Mouse (Mus musculus): ENCODE measurements around the gene Ldhd. TPM values are rescaled to one million over a fixed set of nuclear protein-coding genes. Genes with fewer than 3 reads are reported as not detected.
"Not testable (repeated sequence)": the region's sequence is repeated elsewhere in the genome, so short reads cannot be mapped to it uniquely, and the experiment has no call there.

Gene Ldhd
- polyA plus RNA-seq, 1 experiment from 2014 or later, result 0.85 TPM

DNA sequence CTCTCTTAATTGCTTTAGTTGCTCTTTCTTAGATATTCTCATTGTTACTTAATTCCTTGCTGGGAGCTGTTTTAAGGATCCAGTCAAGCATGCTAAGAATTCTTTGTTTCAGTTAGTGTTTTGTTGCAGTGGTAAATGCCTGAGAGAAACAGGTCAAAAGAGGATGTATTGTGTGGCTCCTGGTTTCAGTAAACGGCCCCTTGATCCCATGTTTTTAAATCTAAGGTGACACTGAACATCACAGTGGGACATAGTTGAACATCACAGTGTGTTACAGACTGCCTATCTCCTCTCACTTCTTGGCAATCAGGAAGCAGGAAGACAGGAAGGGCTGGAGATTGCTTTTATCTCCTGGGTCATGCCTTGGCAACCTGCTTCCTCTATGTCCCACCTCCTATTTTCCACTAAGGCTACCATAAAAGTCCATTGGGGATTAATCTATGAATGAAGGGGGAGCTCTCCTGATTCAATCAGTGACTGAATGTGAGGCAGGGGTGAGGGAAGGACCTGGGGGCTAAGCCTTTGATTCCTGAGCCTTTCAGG lies 27.2 kb upstream of the Ldhd start:
- H3K9ac ChIP-seq (ENCODE audit: low read length), result no peak overlapping the region
- H3K9me3 ChIP-seq (ENCODE audit: control insufficient read depth, low read length), result no peaks in the 10 kb centered on the region
- no peaks in the 10 kb centered on the region for H3K27me3 ChIP-seq (ENCODE audit: control insufficient read depth, insufficient read depth, low read length)
- H3K4me1 ChIP-seq (ENCODE audit: control insufficient read depth in 2 of 2, insufficient read depth in 2 of 2, low read length in 2 of 2), result peaks cover 2 to 9% of the 10 kb centered on the region in 2 experiments; a peak in 3 of 4 replicates
- peak overlapping the region in 1 of 2 experiments; percentile 34; a peak in 2 of 4 replicates for H3K27ac ChIP-seq (replicated peaks in 1 of 2; ENCODE audit: control insufficient read depth in 1 of 2, insufficient read depth in 1 of 2, low read depth in 2 of 2, low read length in 2 of 2)
- 42% methylated on average over 1 of the region's 1 CpGs for WGBS
- no peak overlapping the region for H3K4me3 ChIP-seq (ENCODE audit: control insufficient read depth in 1 of 2, insufficient read depth in 1 of 2, low read depth in 1 of 2, low read length in 2 of 2)
- H3K36me3 ChIP-seq (ENCODE audit: control insufficient read depth, insufficient read depth, low read length), result peaks cover 21% of the 10 kb centered on the region
- H3K4me2 ChIP-seq (ENCODE audit: low read length), result no peak overlapping the region
- no peak for ATAC-seq (ENCODE audit: insufficient number of reproducible peaks, insufficient read depth, low FRiP score, low read depth)

DNA sequence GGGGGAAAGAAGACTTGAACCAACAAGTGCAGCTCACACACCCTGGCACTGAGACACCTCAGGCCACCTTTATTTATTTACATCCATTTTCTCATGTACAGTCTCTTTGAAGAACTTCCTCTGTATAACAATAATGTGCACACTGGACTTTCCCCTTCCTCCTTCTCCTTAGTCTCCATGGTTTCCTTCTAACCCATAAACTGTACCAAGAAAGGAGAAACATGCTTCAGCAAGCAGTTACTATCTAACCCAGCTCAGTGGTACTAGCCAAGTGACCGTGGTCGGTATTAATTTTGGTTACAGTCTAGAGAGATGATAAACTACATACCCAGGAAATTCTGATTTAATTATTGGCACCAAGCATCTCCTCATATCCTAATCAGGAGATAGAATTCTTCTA lies 23.4 kb upstream of the Ldhd start:
- Histone ChIP-seq H3K4me1 (ENCODE audit: control insufficient read depth in 2 of 2, insufficient read depth in 2 of 2, low read length in 2 of 2) (peaks cover 2 to 5% of the 10 kb centered on the region in 2 experiments; a peak in 3 of 4 replicates), H3K4me2 (ENCODE audit: low read length) (no peak overlapping the region), H3K27me3 (ENCODE audit: control insufficient read depth, insufficient read depth, low read length) (no peaks in the 10 kb centered on the region), H3K27ac (replicated peaks in 1 of 2; ENCODE audit: control insufficient read depth in 1 of 2, insufficient read depth in 1 of 2, low read depth in 2 of 2, low read length in 2 of 2) (no peak overlapping the region), H3K9ac (ENCODE audit: low read length) (no peak overlapping the region), H3K36me3 (ENCODE audit: control insufficient read depth, insufficient read depth, low read length) (no peaks in the 10 kb centered on the region), H3K9me3 (ENCODE audit: control insufficient read depth, low read length) (no peaks in the 10 kb centered on the region), H3K4me3 (ENCODE audit: control insufficient read depth in 1 of 2, insufficient read depth in 1 of 2, low read depth in 1 of 2, low read length in 2 of 2) (no peak overlapping the region)
- WGBS, result 86% methylated on average over 2 of the region's 2 CpGs
- ATAC-seq (ENCODE audit: insufficient number of reproducible peaks, insufficient read depth, low FRiP score, low read depth), result no peak

DNA sequence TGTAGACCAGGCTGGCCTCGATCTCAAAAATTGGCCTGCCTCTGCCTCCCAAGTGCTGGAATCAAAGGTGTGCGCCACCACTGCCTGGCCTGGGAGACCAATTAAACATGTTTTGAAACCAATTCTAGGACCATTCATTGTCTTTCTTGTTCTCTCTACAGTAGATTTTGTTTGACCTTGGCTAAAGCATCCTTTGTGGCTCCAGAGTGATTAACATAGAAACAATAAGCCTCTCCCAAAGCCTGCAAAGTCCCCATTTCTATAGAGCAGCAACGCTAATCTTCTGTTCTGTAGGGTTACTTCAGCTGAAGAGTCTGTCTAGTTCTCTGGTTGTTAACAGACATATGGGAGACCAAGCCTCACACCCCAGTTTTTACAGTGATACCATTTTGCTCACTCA lies 20.5 kb upstream of the Ldhd start:
- no peak overlapping the region for H3K9ac ChIP-seq (ENCODE audit: low read length)
- no peaks in the 10 kb centered on the region for H3K36me3 ChIP-seq (ENCODE audit: control insufficient read depth, insufficient read depth, low read length)
- 94% methylated on average over 3 of the region's 3 CpGs for WGBS
- H3K27ac ChIP-seq (replicated peaks in 1 of 2; ENCODE audit: control insufficient read depth in 1 of 2, insufficient read depth in 1 of 2, low read depth in 2 of 2, low read length in 2 of 2), result no peak overlapping the region
- H3K27me3 ChIP-seq (ENCODE audit: control insufficient read depth, insufficient read depth, low read length), result no peaks in the 10 kb centered on the region
- no peaks in the 10 kb centered on the region for H3K9me3 ChIP-seq (ENCODE audit: control insufficient read depth, low read length)
- no peak overlapping the region for H3K4me3 ChIP-seq (ENCODE audit: control insufficient read depth in 1 of 2, insufficient read depth in 1 of 2, low read depth in 1 of 2, low read length in 2 of 2)
- 0 out of 4 replicates have a peak, but pooled peaks cover 0 to 4% of the 10 kb centered on the region in 2 experiments for H3K4me1 ChIP-seq (ENCODE audit: control insufficient read depth in 2 of 2, insufficient read depth in 2 of 2, low read length in 2 of 2)
- H3K4me2 ChIP-seq (ENCODE audit: low read length), result no peak overlapping the region
- no peak for ATAC-seq (ENCODE audit: insufficient number of reproducible peaks, insufficient read depth, low FRiP score, low read depth)

DNA sequence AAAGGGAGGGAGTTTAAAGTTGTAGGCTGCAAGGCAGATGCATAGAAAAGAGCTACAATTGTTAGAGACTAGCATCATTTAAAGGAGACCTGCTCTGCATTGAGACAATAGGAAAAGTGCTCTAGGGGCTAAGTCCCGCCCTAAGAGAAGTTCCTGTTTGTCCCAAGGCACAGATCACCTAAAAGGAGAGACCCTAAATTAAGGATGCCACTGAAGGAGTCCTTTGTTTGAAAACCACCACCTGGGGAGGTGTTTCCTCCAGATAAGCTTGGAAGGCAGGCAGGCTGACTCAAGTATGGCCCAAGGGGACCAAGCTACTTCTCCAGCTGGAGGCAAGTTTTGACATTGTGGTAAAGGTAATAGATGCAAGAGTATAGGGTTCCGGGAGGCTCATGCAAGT lies 18.7 kb upstream of the Ldhd start:
- Histone ChIP-seq H3K4me1 (ENCODE audit: control insufficient read depth in 2 of 2, insufficient read depth in 2 of 2, low read length in 2 of 2) (peaks cover 0 to 8% of the 10 kb centered on the region in 2 experiments; a peak in 1 of 4 replicates), H3K27me3 (ENCODE audit: control insufficient read depth, insufficient read depth, low read length) (no peaks in the 10 kb centered on the region), H3K4me2 (ENCODE audit: low read length) (no peak overlapping the region), H3K9ac (ENCODE audit: low read length) (no peak overlapping the region), H3K27ac (replicated peaks in 1 of 2; ENCODE audit: control insufficient read depth in 1 of 2, insufficient read depth in 1 of 2, low read depth in 2 of 2, low read length in 2 of 2) (no peak overlapping the region), H3K9me3 (ENCODE audit: control insufficient read depth, low read length) (no peaks in the 10 kb centered on the region), H3K36me3 (ENCODE audit: control insufficient read depth, insufficient read depth, low read length) (no peaks in the 10 kb centered on the region), H3K4me3 (ENCODE audit: control insufficient read depth in 1 of 2, insufficient read depth in 1 of 2, low read depth in 1 of 2, low read length in 2 of 2) (no peak overlapping the region)
- no peak for ATAC-seq (ENCODE audit: insufficient number of reproducible peaks, insufficient read depth, low FRiP score, low read depth)
- 71% methylated on average over 2 of the region's 2 CpGs for WGBS

DNA sequence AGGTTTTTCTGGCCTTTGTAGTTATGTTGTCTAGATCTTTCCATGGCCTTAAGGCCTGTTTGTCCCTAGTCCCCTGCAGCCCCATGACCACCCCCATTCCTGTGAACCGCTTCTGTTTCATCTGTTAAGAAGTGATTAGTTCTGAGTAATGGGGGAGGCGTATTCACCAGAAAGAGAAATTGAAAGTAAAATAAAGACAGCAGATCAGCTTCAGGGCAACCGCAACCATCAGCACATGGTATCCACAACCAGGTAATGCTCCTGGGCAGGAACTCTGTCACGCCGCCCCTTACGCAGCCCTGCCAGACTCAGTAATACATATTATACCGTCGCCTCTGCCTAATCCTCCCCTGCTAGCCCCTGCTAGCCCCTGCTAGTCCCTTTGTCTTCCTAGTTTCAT lies 15.5 kb upstream of the Ldhd start:
- 94% methylated on average over 8 of the region's 8 CpGs for WGBS
- H3K4me2 ChIP-seq (ENCODE audit: low read length), result no peak overlapping the region
- no peak overlapping the region for H3K4me3 ChIP-seq (ENCODE audit: control insufficient read depth in 1 of 2, insufficient read depth in 1 of 2, low read depth in 1 of 2, low read length in 2 of 2)
- no peaks in the 10 kb centered on the region for H3K27me3 ChIP-seq (ENCODE audit: control insufficient read depth, insufficient read depth, low read length)
- no peaks in the 10 kb centered on the region for H3K36me3 ChIP-seq (ENCODE audit: control insufficient read depth, insufficient read depth, low read length)
- H3K9me3 ChIP-seq (ENCODE audit: control insufficient read depth, low read length), result no peaks in the 10 kb centered on the region
- H3K27ac ChIP-seq (replicated peaks in 1 of 2; ENCODE audit: control insufficient read depth in 1 of 2, insufficient read depth in 1 of 2, low read depth in 2 of 2, low read length in 2 of 2), result no peak overlapping the region
- no peak overlapping the region for H3K9ac ChIP-seq (ENCODE audit: low read length)
- H3K4me1 ChIP-seq (ENCODE audit: control insufficient read depth in 2 of 2, insufficient read depth in 2 of 2, low read length in 2 of 2), result peaks cover 5 to 13% of the 10 kb centered on the region in 2 experiments; a peak in 3 of 4 replicates
- ATAC-seq (ENCODE audit: insufficient number of reproducible peaks, insufficient read depth, low FRiP score, low read depth), result no peak

DNA sequence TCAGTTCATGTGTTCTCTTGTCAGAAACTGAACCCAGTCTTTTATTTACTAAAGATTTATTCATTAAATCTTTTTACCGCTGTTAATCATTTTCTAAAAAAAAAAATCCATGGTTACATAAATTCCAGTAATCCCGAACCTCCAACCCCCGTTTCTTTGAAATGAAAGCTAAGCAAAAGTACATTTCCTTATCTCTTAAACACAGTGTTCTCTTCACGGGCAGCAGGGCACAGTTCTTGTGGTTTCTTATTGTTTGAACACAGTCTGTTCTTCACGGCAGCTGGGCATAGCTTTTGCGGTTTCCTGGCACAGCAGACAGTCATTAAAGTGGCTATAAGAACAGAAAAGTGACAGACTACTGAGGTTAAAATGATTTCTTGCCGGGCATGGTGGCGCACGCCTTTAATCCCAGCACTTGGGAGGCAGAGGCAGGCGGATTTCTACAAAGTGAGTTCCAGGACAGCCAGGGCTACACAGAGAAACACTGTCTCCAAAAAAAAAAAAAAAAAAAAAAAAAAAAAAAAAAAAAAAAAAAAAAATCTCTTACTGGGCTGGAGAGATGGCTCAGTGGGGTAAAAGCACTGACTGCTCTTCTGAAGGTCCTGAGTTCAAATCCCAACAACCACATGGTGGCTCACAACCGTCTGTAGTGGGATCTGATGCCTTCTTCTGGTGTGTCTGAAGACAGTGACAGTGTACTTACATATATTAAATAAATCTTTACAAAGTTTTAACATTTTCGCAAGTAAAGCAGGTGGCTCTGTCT lies 14.3 kb upstream of the Ldhd start:
- Histone ChIP-seq H3K4me1 (ENCODE audit: control insufficient read depth in 2 of 2, insufficient read depth in 2 of 2, low read length in 2 of 2) (peaks cover 5 to 13% of the 10 kb centered on the region in 2 experiments; a peak in 3 of 4 replicates), H3K4me3 (ENCODE audit: control insufficient read depth in 1 of 2, insufficient read depth in 1 of 2, low read depth in 1 of 2, low read length in 2 of 2) (peak overlapping the region; percentile 69 to 92), H3K4me2 (ENCODE audit: low read length) (peak overlapping the region; percentile 73), H3K9ac (ENCODE audit: low read length) (peak overlapping the region; percentile 90), H3K27ac (replicated peaks in 1 of 2; ENCODE audit: control insufficient read depth in 1 of 2, insufficient read depth in 1 of 2, low read depth in 2 of 2, low read length in 2 of 2) (peak overlapping the region; percentile 54 to 93)
- H3K27me3 ChIP-seq (ENCODE audit: control insufficient read depth, insufficient read depth, low read length); ATAC-seq (ENCODE audit: insufficient number of reproducible peaks, insufficient read depth, low FRiP score, low read depth); H3K36me3 ChIP-seq (ENCODE audit: control insufficient read depth, insufficient read depth, low read length); H3K9me3 ChIP-seq (ENCODE audit: control insufficient read depth, low read length): not testable (repeated sequence)
- 60% methylated on average over 12 of the region's 12 CpGs for WGBS

DNA sequence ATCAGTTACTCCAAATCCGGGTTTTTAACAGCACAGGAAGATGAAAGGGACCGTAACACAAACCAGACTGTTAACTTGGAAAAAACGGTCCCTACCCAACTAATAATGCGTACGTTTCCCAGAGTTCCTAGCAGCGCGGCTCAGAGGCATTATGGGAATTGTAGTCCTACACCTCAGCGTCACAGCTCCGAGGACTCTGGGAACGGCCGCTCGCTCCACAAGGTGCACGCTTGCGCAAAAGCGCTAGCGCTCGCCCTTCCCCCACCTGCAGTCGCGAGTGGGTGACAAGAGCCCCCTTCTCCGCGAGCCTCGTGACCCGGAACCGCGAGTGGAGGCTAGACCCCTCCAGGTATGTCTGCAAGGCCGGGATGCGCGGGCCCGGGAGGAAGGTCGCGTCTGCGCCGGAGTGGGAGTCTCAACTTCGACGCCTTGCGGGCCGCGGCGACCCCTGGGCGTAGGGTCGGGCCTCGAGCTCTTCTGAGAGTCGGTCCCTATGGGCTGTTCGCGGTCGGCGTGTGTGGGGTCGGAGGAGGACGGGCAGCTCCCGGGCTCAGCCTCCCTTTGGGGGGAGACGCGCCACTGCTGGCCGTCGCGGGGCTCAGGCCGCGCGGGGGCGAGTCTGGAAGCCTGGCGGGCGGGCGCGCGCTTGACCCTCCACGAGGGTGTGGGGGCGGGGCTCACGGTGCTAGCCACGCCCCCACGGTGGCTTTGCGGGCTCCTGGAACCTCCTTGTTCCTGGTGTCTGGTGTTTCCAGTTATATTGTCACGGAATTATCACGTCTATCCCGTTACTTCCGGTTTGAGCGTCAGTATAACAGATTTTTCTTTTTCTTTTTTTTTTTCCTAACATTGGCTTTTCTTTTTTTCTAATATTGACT lies 13.3 kb upstream of the Ldhd start, which contains the start of gene Zfp1:
Zfp1 (plus strand) TSS at position 138 of the 878 bp plus-strand sequence.
- no peaks in the 10 kb centered on the region for H3K27me3 ChIP-seq (ENCODE audit: control insufficient read depth, insufficient read depth, low read length)
- peak; percentile 97 for ATAC-seq (ENCODE audit: insufficient number of reproducible peaks, insufficient read depth, low FRiP score, low read depth)
- WGBS, result under 1% methylated on average over 75 of the region's 75 CpGs
- peaks cover 5 to 12% of the 10 kb centered on the region in 2 experiments; a peak in 3 of 4 replicates for H3K4me1 ChIP-seq (ENCODE audit: control insufficient read depth in 2 of 2, insufficient read depth in 2 of 2, low read length in 2 of 2)
- no peaks in the 10 kb centered on the region for H3K9me3 ChIP-seq (ENCODE audit: control insufficient read depth, low read length)
- peak within 1 kb of the TSS; percentile 69 to 92 for H3K4me3 ChIP-seq (ENCODE audit: control insufficient read depth in 1 of 2, insufficient read depth in 1 of 2, low read depth in 1 of 2, low read length in 2 of 2)
- H3K9ac ChIP-seq (ENCODE audit: low read length), result peak within 1 kb of the TSS; percentile 90
- H3K4me2 ChIP-seq (ENCODE audit: low read length), result peak within 1 kb of the TSS; percentile 73
- H3K27ac ChIP-seq (replicated peaks in 1 of 2; ENCODE audit: control insufficient read depth in 1 of 2, insufficient read depth in 1 of 2, low read depth in 2 of 2, low read length in 2 of 2), result peak within 1 kb of the TSS; percentile 93 to 94
- H3K36me3 ChIP-seq (ENCODE audit: control insufficient read depth, insufficient read depth, low read length), result no peaks in the 10 kb centered on the region

Measured in heart, embryonic 14.5 days (tissue).